Mouse (Mus musculus): ENCODE measurements around the gene Col4a1.

The Col4a1 gene

DNA sequence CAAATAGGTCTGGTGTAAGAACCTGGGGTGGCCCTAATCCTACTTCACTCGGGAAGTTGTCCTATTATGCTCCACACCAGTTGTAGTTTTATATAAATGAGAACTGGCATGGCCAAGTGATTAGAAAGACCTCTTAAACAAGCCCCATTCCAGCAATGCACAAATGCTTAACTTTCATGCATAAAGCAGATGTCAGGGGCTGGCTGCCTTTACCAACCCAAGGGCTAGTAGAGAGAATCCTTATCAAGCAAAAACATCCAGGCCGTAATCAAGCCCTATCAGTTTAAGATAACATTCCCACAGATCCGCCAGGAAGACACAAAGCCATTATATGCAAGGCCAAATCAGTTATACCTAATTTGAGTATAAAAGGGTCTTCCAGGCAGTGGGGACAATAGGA lies 46.7 kb downstream of the Col4a1 start:
- DNase-seq (ENCODE audit: low spot score): no peak

DNA sequence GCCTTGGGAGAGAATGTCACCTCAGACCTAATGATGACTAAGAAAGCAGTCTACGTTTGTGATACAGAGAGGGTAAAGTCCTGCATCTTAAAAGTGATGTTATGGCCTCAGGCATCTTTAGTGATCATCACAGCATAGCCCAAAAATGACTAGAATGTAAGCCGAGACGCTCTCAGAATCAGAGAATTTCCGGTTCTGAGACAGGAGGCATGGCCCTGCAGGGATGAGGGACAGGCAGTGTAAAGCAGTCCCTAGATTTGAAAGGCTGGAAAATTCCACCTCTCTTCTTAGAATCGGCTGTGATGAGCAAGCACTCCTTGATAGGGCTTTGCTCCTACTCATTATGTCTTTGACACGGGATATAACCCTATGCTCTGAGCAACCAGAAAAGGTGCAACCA lies 48.8 kb downstream of the Col4a1 start:
- no peak for DNase-seq (ENCODE audit: low spot score)

DNA sequence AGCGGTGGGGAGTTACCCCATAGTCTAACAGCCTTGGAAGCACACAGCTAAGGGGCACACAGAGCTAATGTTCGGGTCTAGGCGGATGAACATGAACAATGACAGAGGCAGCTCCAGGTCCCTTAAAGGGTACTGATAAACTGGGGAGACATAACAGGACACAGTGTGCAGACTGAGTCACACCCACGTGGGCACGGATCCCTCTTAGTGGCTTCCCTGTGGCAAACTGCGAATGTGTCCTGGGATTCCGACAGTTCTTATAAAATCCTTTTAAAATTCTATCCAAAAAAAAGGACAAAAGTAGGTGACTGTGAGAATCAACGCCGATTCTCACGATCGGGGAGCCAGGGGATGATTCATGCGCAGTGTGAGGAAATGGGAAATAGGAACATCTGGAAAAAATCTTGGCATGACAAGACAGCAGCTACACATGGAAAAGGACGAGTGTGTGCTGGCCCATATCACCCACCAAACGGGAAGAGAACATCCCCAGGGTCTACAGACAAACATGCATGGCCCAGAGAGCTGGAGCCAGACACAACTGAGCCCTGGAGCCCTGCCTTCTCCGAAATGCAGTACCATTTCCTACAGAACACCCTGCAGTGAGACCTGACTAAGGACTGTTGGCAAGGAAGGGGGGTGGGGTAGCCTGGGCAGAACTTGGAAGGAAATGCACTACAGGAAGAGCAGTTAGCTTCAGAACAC lies 50.4 kb downstream of the Col4a1 start:
- no peak for DNase-seq (ENCODE audit: low spot score)

DNA sequence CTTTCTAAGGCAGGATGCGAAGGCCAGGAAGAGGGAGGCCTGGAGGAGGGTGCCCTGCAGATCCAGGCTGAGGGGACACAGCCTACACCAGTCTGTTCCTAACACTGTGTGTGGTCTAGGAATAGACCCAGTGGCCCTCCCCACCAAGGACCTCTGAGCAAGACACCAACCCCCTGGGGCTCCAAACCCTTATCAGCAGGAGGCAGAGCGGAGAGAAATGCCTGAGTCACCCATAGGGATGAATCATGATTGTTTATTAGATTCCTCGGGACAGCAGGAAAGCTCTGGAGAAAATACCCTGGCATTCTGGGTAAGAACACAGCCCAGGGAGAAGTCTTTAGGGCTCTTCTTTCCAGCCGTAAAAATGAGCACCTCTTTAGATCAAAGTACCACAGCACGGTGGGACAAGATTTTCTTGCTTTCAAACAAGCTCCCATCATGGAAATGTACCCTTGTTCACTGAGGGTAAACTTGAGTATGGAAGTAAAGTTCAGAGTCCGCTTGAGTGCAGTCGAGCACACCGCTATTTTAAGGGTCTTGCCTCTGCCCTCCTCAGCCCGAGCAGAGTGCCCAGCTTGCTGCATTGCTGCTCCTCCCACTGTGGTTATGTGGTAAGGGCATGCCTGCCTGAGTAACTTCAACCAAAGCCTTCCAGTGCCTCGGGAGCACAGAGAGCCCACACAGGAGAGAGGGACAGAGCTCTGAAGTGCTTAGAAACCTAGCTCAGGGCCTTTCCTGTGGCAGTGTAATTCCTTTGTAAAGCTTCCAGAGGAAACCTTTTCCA lies 52.6 kb downstream of the Col4a1 start:
- DNase-seq (ENCODE audit: low spot score): peak; percentile 19

DNA sequence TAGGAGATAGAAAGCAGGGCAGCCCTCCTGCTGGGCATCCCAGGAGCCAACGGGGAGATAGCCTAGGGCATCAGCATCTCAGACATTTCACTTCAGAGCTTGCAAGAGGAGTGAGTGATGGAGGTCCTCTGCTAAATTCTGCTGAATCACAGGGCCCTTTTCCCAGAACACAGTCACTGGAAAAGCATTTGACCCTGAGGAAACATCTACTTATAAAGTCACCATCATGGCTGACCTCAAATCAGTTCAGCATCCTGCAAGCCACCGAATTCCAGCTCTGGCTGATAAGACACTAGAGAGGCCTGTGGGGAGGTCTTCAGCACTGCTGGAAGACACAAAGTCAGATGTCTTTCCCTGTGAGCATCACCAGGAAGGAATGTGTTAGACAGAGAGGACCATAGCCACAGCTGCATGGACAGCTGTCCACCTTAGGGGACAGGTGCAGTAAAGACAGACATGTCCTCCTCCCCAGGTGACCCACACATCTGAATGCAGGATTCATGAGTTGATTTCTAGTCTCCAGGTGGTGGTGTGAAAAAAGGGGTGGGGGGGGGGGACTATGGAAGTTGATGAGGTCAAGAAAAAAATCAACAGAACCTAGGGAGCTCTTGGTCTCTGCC lies 54.0 kb downstream of the Col4a1 start:
- DNase-seq (ENCODE audit: low spot score): no peak

DNA sequence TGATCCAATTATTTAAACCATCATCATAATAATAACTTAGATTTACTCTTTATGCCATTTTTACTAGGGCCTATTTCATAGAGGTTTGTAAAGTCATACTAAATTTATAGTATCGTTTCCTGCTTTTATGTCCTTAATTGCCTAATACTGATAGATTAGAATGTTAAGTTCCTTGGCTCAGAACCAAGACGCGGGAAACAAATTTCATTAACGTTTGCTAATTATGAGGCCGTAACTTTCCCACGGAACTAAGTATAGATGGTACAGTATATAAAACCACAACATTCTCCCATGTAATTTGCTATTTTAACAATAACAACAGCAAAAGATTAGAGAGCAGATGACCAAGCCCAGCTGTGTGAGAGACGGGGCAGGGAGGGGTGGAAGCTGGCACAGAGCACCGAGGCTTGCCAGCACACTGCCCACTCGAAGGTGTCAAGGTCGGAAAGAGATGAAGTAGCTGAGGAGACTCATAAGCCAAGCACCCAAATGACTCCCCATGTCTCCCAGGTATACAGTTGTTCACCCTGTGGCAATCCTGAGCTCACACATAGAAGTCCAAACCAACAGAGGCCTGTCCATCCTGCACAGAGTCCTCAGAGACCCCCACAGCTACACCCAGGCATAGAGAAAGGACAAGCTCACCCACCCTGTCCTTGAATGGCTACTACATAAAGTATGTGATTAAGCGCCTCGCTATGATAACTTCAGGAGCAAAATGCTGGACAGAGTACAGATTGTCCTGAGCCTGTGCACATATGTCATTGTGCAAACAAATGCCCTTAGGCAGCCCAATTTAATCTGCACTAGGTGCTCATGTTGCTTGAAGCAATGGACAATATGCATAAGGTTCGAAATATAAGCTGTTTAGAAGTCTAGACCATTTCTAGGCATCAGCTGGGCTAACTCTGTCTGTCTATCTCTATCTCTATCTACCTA lies 55.3 kb downstream of the Col4a1 start:
- DNase-seq (ENCODE audit: low spot score): no peak

DNA sequence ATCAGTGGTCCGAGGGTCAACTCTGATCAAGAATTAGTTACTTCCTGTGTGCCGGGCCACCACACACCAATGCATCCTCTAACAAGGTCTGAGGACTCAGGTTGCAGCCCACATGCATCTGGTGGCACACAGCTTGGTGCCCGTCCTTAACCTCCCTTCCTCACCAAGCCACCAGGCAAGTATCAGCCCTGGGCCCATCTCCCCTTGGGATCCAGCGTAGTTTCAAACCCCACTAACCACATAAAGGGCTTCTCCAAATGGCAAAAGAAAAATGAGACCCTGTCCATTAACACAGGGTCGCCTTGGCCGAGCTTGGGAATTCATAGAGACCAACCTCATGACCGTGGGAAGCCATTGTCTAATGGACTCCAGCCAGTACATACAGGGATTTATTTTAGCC lies 56.2 kb downstream of the Col4a1 start:
- no peak for DNase-seq (ENCODE audit: low spot score)

DNA sequence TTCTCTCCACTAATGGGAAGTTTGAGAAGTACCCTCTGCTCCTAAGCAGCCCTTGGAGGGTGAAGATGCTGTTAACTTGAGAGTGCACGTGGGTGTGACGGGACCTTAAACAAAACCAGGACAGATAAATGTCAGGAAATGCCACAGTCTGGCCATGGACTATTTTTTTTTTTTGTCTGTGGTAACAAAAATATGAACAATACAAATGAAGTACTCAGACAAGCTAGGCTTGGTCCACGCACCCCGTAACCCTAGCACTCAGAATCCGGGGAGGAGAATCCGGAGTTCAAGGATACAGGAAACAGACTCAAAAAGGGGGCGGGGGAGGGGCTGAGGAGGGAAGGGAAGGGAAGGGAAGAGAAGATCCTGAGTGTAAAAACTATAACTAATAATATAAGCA lies 56.9 kb downstream of the Col4a1 start:
- DNase-seq (ENCODE audit: low spot score): no peak

DNA sequence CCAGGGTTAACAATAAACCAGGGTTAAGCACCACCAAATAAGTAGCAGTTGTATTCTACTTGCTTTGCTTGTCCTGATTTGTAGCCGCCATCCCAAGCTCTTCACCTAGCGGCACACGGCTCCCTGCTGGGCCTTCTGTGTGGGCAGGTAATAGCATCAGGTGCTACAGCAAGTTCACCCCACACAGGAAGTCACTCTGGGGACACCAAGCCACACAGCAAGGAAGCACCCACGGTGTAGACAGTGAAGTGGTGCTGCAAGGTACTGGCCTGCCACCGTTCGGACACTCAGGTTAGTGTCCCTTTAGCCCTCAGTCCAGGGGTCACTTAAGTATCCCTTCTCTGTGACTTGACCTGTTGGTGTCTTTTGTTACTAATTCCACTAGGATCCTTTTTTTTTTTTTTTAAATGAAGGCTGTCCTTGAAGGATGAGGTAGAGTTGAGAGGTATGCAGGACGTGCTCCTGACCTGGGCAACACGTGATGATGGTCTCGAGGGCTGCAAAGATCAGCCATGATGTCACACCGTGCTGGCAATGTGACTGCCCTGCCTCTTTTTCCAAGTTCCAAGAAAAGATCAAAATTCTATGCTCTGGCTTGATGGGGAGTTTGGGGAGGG lies 57.6 kb downstream of the Col4a1 start:
- DNase-seq (ENCODE audit: low spot score): no peak

DNA sequence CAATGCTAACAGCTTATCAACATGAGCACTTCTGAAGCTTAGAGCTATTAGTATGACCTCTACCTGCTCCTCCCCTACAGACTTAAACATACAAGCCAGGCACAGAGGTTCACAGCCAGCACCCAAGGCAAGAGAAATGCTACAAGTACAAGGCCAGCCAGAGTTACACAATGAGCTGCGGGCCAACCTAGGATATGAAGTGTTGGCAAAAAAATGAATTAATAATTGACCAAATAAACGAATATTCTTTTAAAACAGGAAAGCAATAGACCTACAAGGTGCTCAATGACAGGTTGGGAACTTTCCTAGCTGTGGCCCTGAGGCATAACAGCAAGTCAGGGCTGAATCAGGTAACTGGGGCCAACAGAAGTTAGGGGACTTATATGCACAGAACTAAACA lies 58.1 kb downstream of the Col4a1 start:
- no peak for DNase-seq (ENCODE audit: low spot score)

DNA sequence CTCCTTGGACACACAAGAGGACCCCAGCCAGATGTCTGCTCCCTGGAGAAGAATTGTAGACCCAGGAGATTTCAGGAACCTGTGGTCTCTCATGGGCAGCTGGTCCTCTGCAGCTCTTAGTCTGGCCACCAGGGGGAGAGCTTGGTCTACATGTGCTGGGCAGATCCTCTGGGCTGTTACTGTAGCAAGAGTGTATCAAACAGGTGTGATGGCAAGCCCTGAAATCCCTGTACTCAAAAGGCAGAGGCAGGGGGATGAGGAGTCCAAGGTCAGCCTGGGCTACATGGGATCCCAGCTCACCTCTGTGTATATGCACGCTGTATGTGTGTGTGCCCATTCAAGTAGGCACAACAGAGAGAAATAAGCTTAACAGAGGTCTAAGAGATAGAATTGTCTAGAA lies 59.1 kb downstream of the Col4a1 start:
- DNase-seq (ENCODE audit: low spot score): peak; percentile 92

DNA sequence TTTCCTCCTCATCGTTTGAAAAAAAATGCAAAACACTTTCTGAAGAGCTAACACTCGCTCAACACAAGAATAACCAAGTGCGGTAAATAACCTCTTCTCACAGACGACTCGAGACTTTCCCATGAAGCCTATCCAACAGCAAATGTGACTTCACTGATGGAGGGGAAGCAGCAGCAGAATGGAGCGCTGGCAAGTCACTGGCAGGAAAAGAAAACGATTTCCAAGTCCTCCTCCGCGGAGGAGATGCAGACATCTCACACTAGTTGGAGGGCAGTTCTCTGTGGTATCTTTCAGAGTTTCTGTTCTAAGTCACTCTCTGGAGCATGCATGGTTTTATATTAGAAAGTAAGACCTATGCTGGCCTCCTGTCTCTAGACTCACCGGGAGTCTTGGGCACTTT lies 59.6 kb downstream of the Col4a1 start:
- no peak for DNase-seq (ENCODE audit: low spot score)

DNA sequence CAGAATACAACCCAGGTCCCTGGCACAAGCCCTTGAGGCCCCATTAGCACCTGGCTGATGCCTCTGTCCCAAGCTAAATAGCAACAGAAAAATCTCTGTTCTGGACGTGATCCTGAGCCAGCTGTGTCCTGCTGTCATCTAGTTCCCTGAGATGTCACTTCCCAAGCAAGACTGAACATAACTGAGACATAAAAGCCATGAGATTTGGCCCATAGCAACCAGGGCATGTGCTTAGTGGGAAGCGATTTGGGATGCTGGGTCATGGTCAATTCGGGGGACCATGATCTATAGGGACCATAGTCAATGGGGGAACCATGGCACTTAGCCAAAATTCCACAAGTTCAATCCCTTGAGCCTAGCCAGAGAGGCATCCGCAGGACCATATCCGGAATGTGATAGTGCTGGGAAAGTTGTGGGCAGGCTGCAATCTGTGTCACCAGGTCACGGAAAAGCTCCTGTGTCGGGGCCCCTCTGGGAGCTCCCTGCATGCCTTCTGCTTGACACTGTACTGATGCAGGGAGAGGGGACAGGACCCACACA lies 60.3 kb downstream of the Col4a1 start:
- DNase-seq (ENCODE audit: low spot score): peak; percentile 20

DNA sequence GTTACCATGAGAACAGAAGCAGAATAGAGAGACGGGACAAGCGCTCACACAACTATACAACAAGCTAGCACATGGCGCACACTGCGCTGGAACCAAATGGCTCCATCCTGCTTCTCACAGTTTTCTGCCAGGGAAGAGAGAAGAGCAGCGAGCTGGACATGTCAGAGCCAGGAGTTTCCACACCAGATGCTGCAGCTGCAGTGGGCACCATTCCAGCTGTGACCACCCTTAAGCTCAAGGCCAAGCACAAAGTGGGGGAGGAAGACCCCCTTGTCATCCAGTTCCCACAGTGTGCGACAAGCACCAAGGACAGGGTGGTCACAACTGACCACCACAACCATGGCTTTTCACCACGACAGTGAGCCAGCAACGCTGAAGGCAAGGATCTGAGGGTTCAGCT lies 62.5 kb downstream of the Col4a1 start:
- DNase-seq (ENCODE audit: low spot score): peak; percentile 28

DNA sequence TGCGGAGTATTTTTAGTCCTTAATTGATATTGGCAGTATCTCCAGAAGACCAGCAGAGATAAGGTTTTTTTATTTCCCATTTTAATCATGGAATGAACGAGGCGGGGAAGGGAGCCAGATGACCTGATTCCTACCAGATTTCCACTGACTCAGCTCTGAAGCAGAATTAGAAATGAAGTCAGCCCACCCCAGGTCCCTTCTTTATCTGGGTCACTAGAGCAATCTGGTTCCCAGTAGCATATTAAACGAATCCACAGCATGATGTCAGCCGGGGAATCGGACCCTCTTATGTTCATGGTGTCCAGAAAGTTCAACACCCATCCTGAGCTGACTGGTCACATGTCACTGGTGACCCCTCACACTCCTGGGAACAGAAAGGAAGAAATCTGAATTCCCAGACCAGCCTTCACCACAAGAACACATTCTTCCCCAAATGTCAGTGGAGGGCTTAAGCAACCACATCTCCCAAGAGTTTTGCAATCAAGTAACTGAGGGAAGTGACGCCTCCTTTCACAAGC lies 63.0 kb downstream of the Col4a1 start:
- DNase-seq (ENCODE audit: low spot score): peak; percentile 52

DNA sequence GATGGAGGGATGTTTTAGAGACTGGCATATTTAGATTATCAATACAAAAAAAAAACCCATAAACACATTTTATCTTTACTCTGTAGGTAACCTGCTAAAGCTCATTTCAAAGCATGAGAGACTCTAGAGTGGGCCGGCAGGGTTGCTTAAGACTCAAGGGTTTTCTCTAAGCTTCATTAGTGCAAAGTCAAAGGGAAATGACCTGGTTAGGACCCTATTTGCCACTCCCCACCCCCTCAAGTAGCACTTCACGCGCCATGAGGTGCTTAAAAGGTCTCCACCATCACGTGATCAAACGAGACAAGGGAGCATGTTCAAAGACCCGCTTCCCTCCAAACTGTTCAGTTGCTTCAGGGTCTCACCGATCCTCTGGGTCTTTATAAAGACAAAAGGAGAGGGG lies 63.9 kb downstream of the Col4a1 start:
- DNase-seq (ENCODE audit: low spot score): no peak

DNA sequence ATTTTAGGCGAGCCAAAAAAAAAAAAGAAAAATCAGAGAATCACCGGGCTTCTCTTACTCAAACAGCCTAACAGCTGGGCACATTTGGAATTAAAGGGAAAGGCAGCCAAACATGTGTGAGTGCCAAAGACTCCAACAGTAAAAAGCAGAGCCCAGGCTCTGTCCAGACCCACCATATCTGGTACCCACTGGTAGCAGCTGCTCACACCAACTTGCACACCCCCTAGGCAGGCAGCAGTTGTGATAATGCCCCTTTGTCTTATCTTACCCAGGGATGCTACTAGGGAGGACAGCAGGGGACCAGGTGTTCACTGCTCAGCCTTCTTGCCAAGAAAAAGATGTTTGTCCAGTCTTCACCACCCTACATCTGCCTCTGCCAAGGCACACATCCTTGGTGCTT lies 71.1 kb downstream of the Col4a1 start:
- DNase-seq (ENCODE audit: low spot score): no peak

DNA sequence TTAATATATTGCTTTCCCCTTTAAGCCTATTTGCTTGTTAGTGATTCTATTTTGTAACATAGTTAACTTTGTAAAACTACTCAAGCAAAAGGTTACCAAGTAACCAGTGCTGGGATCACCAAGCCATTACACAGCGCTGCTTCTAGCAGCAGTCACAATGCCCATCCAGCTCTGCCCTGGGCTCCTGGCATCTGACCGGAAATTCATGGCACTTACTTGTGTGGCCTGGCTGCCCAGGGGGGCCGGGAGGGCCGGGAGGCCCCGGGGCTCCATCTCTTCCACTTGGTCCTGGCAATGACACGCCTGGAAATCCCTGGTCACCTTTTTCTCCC lies 77.8 kb downstream of the Col4a1 start:
- DNase-seq (ENCODE audit: low spot score): no peak

DNA sequence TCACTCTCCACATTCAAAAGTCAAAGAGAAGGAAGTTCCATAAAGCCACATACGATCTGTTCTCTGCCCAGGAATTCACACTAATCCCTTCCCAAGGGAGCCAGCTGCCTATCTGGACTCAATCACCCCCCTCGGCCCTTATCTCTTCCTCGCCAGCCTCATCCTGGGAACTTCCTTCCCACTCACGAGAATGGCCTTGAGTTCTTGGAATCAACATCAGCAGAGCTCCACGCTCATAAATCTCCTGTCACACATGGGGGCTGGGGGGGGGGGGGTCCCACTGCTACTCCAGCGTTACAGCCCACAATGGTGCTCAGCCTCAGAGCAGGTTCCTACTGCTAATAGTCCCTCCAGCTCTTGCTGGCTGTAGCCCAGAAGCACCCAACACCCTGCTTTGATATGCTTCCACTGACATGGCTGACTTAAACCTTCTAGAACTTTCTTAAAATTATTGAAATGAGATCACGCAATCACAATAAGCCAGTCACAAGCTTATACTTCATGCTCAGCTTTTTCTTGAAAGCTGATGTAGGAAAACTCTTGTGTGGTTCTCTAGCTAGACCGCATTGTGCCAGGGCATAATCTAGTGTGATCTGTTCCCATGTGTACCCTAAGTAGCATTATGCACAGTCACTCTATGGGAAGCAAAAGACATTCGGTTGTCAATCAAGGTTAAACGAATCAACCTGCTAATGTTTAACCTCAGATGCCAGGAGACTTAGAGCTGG lies 78.3 kb downstream of the Col4a1 start:
- DNase-seq (ENCODE audit: low spot score): no peak

DNA sequence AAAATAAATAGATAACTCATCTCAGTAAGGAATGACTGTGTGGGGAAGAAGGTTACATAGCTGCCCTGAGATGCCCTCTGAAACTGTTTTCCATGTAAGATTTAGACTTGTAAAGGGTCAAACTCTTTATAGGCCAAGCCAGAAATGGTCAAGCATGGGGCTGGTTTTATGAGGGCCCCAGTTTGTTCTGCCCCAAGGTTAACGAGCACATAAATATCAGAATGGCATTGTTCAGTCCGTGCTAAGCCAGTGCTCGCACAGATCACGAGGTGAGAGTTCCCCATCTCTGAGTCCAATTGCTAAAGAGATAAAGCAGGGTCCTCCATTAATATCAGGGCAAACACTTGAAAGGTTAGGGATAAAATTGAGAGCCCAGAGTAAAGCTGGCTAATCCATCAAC lies 79.6 kb downstream of the Col4a1 start:
- no peak for DNase-seq (ENCODE audit: low spot score)

DNA sequence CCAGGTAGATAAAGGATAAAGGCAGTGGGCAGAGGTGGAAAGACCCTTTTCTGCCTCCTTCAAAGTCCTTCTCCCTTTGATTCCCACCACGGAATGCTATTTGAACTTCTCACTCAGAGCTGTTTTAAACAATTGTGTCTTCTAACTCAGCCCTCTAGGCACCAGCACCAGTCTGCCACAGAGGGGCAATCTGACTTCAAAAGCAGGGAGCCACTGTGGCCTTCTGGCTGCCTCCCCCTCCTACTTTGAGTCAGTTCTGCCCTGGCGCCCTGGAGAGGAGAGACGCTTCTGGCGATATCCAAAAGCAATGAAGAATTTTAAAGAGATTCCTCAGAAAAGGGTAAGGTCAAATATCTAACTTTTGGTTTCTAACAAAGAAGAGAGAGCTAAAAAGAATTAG lies 82.3 kb downstream of the Col4a1 start:
- DNase-seq (ENCODE audit: low spot score): no peak
